24 mouse cellular contexts compared by ENCODE assay signal in genomic region chr8:71468001-71468400, GRCm38 (mm10). TPM values are rescaled to one million over a fixed set of nuclear protein-coding genes. Genes with fewer than 3 reads are reported as not detected.
DNase-seq lines count a peak whose midpoint lies in the region; ATAC-seq and TF ChIP-seq lines count a peak whose summit lies in the region.
"Had no signal": no experiment of that assay in that cellular context is flagged by ENCODE, and none has a peak within 500 bp of the region (broad histone marks: within the 10 kb centered on the region; RNA-seq: fewer than 3 reads in every experiment).

No protein-coding gene starts in this region.

- H3K4me3 ChIP-seq in hindbrain, embryonic 14.5 days (replicated peaks; ENCODE audit: low read length): 0 out of 2 replicates have a peak overlapping the region, but pooled peaks have one; percentile 80
- H3K4me3 ChIP-seq in hindbrain, postnatal 0 days (ENCODE audit: low read length): no peak overlapping the region
- no peak overlapping the region for H3K4me3 ChIP-seq in midbrain, embryonic 11.5 days (ENCODE audit: low read depth, low read length)
- H3K4me3 ChIP-seq in midbrain, embryonic 14.5 days (replicated peaks; ENCODE audit: low read depth, low read length): no peak overlapping the region

- no peak for ATAC-seq in hindbrain, embryonic 14.5 days (ENCODE audit: low FRiP score)
- no peak for ATAC-seq in hindbrain, postnatal 0 days
- ATAC-seq in midbrain, embryonic 11.5 days (ENCODE audit: low FRiP score): no peak
- ATAC-seq in midbrain, embryonic 14.5 days (ENCODE audit: low FRiP score, low TSS enrichment): no peak

- no peak overlapping the region for H3K9ac ChIP-seq in hindbrain, embryonic 14.5 days
- no peak overlapping the region for H3K9ac ChIP-seq in hindbrain, postnatal 0 days (replicated peaks; ENCODE audit: low read length)
- H3K9ac ChIP-seq in midbrain, embryonic 11.5 days (ENCODE audit: low read length): no peak overlapping the region
- H3K9ac ChIP-seq in midbrain, embryonic 14.5 days (replicated peaks; ENCODE audit: low read length): no peak overlapping the region
- H3K9ac ChIP-seq: hindbrain, embryonic 15.5 days; limb, embryonic 12.5 days; liver, postnatal 0 days; midbrain, embryonic 12.5 days; stomach, embryonic 15.5 days had no signal

- peaks cover 26% of the 10 kb centered on the region for H3K36me3 ChIP-seq in hindbrain, embryonic 14.5 days (replicated peaks; ENCODE audit: control insufficient read depth, insufficient read depth)
- H3K36me3 ChIP-seq in hindbrain, postnatal 0 days (ENCODE audit: insufficient read depth, low read length): peaks cover 14% of the 10 kb centered on the region; the same call in 1 of the 2 replicates
- peaks cover 8% of the 10 kb centered on the region; the same call in 1 of the 2 replicates for H3K36me3 ChIP-seq in midbrain, embryonic 11.5 days (ENCODE audit: control insufficient read depth, insufficient read depth, low read length)
- H3K36me3 ChIP-seq in midbrain, embryonic 14.5 days (ENCODE audit: control insufficient read depth, insufficient read depth, low read length): peaks cover 23% of the 10 kb centered on the region

- H3K27ac ChIP-seq in hindbrain, embryonic 14.5 days: no peak overlapping the region
- no peak overlapping the region for H3K27ac ChIP-seq in hindbrain, postnatal 0 days
- H3K27ac ChIP-seq in midbrain, embryonic 11.5 days (ENCODE audit: low read depth, low read length): no peak overlapping the region
- H3K27ac ChIP-seq in midbrain, embryonic 14.5 days (replicated peaks; ENCODE audit: low read depth, low read length): no peak overlapping the region
- H3K27ac ChIP-seq: limb, embryonic 12.5 days; midbrain, embryonic 12.5 days; stomach, embryonic 15.5 days had no signal

- DNase-seq in cerebellum, adult 11-12 months: peak; percentile 61
- DNase-seq in cerebellum, postnatal 4 days (ENCODE audit: low spot score in 2 of 2): no peak
- no peak for DNase-seq in hindbrain, embryonic 14.5 days (ENCODE audit: low spot score)
- no peak for DNase-seq in hindbrain, postnatal 0 days (ENCODE audit: low spot score)
- peak; percentile 62 for DNase-seq in midbrain, embryonic 11.5 days (ENCODE audit: low spot score, missing footprints)
- no peak for DNase-seq in midbrain, embryonic 14.5 days
- peak; percentile 14 for DNase-seq in A20 (ENCODE audit: low read depth, low spot score)
- no peak for DNase-seq in ovary, postnatal 14 days (ENCODE audit: low spot score)
- DNase-seq: adrenal gland, postnatal 10 days; gastrocnemius, postnatal 14 days; heart, postnatal 36 days; kidney, adult 8-10 months; kidney, postnatal 14 days; liver, postnatal 0 days; lung, postnatal 36 days; retina, postnatal 1 day; right cerebral cortex, postnatal 25 days; thymus, adult 18-20 months; thymus, postnatal 25 days had no signal

- no peaks in the 10 kb centered on the region for H3K9me3 ChIP-seq in hindbrain, embryonic 14.5 days (ENCODE audit: control insufficient read depth, low read length)
- H3K9me3 ChIP-seq in hindbrain, postnatal 0 days (ENCODE audit: low read length): no peaks in the 10 kb centered on the region
- no peaks in the 10 kb centered on the region for H3K9me3 ChIP-seq in midbrain, embryonic 11.5 days (ENCODE audit: control insufficient read depth, low read length)
- H3K9me3 ChIP-seq in midbrain, embryonic 14.5 days (ENCODE audit: control insufficient read depth, low read length): no peaks in the 10 kb centered on the region
- H3K9me3 ChIP-seq: hindbrain, embryonic 15.5 days; limb, embryonic 12.5 days; midbrain, embryonic 12.5 days; stomach, embryonic 15.5 days had no signal

- TF ChIP-seq CTCF in hindbrain, postnatal 0 days (IDR thresholded peaks at IDR 0.05; ENCODE audit: low read depth): no peak

- H3K27me3 ChIP-seq in hindbrain, embryonic 14.5 days (ENCODE audit: control insufficient read depth, insufficient read depth, low read length): no peaks in the 10 kb centered on the region
- H3K27me3 ChIP-seq in hindbrain, postnatal 0 days (ENCODE audit: insufficient read depth, low read length): no peaks in the 10 kb centered on the region
- no peaks in the 10 kb centered on the region for H3K27me3 ChIP-seq in midbrain, embryonic 11.5 days (ENCODE audit: control insufficient read depth, insufficient read depth, low read length)
- no peaks in the 10 kb centered on the region for H3K27me3 ChIP-seq in midbrain, embryonic 14.5 days (ENCODE audit: control insufficient read depth, insufficient read depth, low read length)
- H3K27me3 ChIP-seq: hindbrain, embryonic 15.5 days; limb, embryonic 12.5 days; midbrain, embryonic 12.5 days; Patski; stomach, embryonic 15.5 days had no signal

- WGBS in hindbrain, embryonic 14.5 days: 92% methylated on average over 1 of the region's 1 CpGs
- WGBS in hindbrain, postnatal 0 days: 97% methylated on average over 1 of the region's 1 CpGs
- WGBS in midbrain, embryonic 11.5 days: 96% methylated on average over 1 of the region's 1 CpGs
- WGBS in midbrain, embryonic 14.5 days: 94% methylated on average over 1 of the region's 1 CpGs

- H3K4me2 ChIP-seq in hindbrain, embryonic 14.5 days (replicated peaks): no peak overlapping the region
- H3K4me2 ChIP-seq in hindbrain, postnatal 0 days (ENCODE audit: low read depth, low read length): no peak overlapping the region
- no peak overlapping the region for H3K4me2 ChIP-seq in midbrain, embryonic 11.5 days
- H3K4me2 ChIP-seq in midbrain, embryonic 14.5 days (ENCODE audit: low read length): no peak overlapping the region

- peaks cover 20% of the 10 kb centered on the region for H3K4me1 ChIP-seq in hindbrain, embryonic 14.5 days (replicated peaks; ENCODE audit: control insufficient read depth, insufficient read depth, low read length)
- H3K4me1 ChIP-seq in hindbrain, postnatal 0 days (ENCODE audit: insufficient read depth, low read length): peaks cover 6% of the 10 kb centered on the region; the same call in 1 of the 2 replicates
- peaks cover 25% of the 10 kb centered on the region for H3K4me1 ChIP-seq in midbrain, embryonic 11.5 days (ENCODE audit: control insufficient read depth, insufficient read depth, low read length)
- H3K4me1 ChIP-seq in midbrain, embryonic 14.5 days (ENCODE audit: control insufficient read depth, insufficient read depth, low read length): peaks cover 29% of the 10 kb centered on the region

RNA-seq across cellular contexts. Expression of gene Dda1, which starts 1.0 kb away (rescaled TPM):
- polyA plus RNA-seq in hindbrain, embryonic 14.5 days (2014; fragmentation: Nextera tagmentation; extraction: Ambion mirVana): 218 and 236 TPM in 2 replicates
- total RNA-seq in hindbrain, postnatal 0 days (2014; rRNA removed): 191 and 195 TPM in 2 replicates
- polyA plus RNA-seq in hindbrain, postnatal 0 days (2015; fragmentation: Nextera tagmentation; extraction: Ambion mirVana): 241 and 246 TPM in 2 replicates
- 128 and 129 TPM in 2 replicates for polyA plus RNA-seq in midbrain, embryonic 11.5 days (2014; fragmentation: Nextera tagmentation; extraction: Ambion mirVana)
- polyA plus RNA-seq in midbrain, embryonic 14.5 days (2014; fragmentation: Nextera tagmentation; extraction: Ambion mirVana): 213 and 233 TPM in 2 replicates

RNA-seq across cellular contexts. Expression of gene Mrpl34, which starts 3.2 kb away (rescaled TPM):
- polyA plus RNA-seq in hindbrain, embryonic 14.5 days (2014; fragmentation: Nextera tagmentation; extraction: Ambion mirVana): 158 and 195 TPM in 2 replicates
- total RNA-seq in hindbrain, postnatal 0 days (2014; rRNA removed): 77.9 and 127 TPM in 2 replicates
- polyA plus RNA-seq in hindbrain, postnatal 0 days (2015; fragmentation: Nextera tagmentation; extraction: Ambion mirVana): 155 and 164 TPM in 2 replicates
- 249 and 251 TPM in 2 replicates for polyA plus RNA-seq in midbrain, embryonic 11.5 days (2014; fragmentation: Nextera tagmentation; extraction: Ambion mirVana)
- polyA plus RNA-seq in midbrain, embryonic 14.5 days (2014; fragmentation: Nextera tagmentation; extraction: Ambion mirVana): 199 and 222 TPM in 2 replicates

RNA-seq across cellular contexts. Expression of gene Abhd8, which starts 4.5 kb away (rescaled TPM):
- 125 and 126 TPM in 2 replicates for polyA plus RNA-seq in hindbrain, embryonic 14.5 days (2014; fragmentation: Nextera tagmentation; extraction: Ambion mirVana)
- total RNA-seq in hindbrain, postnatal 0 days (2014; rRNA removed): 325 and 330 TPM in 2 replicates
- polyA plus RNA-seq in hindbrain, postnatal 0 days (2015; fragmentation: Nextera tagmentation; extraction: Ambion mirVana): 190 and 195 TPM in 2 replicates
- polyA plus RNA-seq in midbrain, embryonic 11.5 days (2014; fragmentation: Nextera tagmentation; extraction: Ambion mirVana): 36.4 and 42.2 TPM in 2 replicates
- 119 and 133 TPM in 2 replicates for polyA plus RNA-seq in midbrain, embryonic 14.5 days (2014; fragmentation: Nextera tagmentation; extraction: Ambion mirVana)

RNA-seq across cellular contexts. Expression of gene Ano8, which starts 17.8 kb away (rescaled TPM):
- polyA plus RNA-seq in hindbrain, embryonic 14.5 days (2014; fragmentation: Nextera tagmentation; extraction: Ambion mirVana): 8.5 and 10.6 TPM in 2 replicates
- 78.6 and 80.5 TPM in 2 replicates for total RNA-seq in hindbrain, postnatal 0 days (2014; rRNA removed)
- 4.7 and 5.3 TPM in 2 replicates for polyA plus RNA-seq in hindbrain, postnatal 0 days (2015; fragmentation: Nextera tagmentation; extraction: Ambion mirVana)
- 4.0 and 4.7 TPM in 2 replicates for polyA plus RNA-seq in midbrain, embryonic 11.5 days (2014; fragmentation: Nextera tagmentation; extraction: Ambion mirVana)
- polyA plus RNA-seq in midbrain, embryonic 14.5 days (2014; fragmentation: Nextera tagmentation; extraction: Ambion mirVana): 7.7 and 9.4 TPM in 2 replicates

RNA-seq across cellular contexts. Expression of gene Gtpbp3, which starts 19.9 kb away (rescaled TPM):
- 4.7 and 7.3 TPM in 2 replicates for polyA plus RNA-seq in hindbrain, embryonic 14.5 days (2014; fragmentation: Nextera tagmentation; extraction: Ambion mirVana)
- total RNA-seq in hindbrain, postnatal 0 days (2014; rRNA removed): 36.1 and 58.5 TPM in 2 replicates
- 12.1 and 15.5 TPM in 2 replicates for polyA plus RNA-seq in hindbrain, postnatal 0 days (2015; fragmentation: Nextera tagmentation; extraction: Ambion mirVana)
- polyA plus RNA-seq in midbrain, embryonic 11.5 days (2014; fragmentation: Nextera tagmentation; extraction: Ambion mirVana): 4.0 and 4.6 TPM in 2 replicates
- 4.9 and 5.2 TPM in 2 replicates for polyA plus RNA-seq in midbrain, embryonic 14.5 days (2014; fragmentation: Nextera tagmentation; extraction: Ambion mirVana)

Comparison
In these comparisons a context has a peak if more than half of its experiments do, and no peak if none do; other contexts are left out.
1. DNase-seq: peak in cerebellum, adult 11-12 months (single experiment), midbrain, embryonic 11.5 days (single experiment) and A20 (single experiment); none in cerebellum, postnatal 4 days (0 of 2), hindbrain, embryonic 14.5 days (single experiment), hindbrain, postnatal 0 days (single experiment), midbrain, embryonic 14.5 days (single experiment) and ovary, postnatal 14 days (single experiment).